Mouse (Mus musculus): Measurements from ENCODE around the gene Tmem246.

DNA sequence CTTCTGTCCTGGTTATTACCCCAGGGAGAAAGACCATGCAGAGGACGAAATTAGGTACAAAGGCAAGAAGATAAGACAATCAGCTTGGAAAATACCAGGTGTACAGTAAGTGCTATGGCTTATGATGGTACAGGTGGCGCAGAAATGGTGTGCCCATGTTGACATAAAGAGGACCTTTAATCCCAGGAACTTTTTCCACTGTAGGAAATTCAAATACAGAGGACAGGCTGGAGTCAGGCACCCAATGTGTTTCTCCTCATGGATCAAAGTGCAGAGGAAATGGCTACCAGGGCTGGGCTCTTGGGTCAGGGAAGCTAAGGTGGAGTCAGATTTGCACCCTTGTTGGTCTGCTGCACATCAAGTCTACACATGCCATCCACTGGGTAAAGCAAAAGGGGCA is 7.5 kb downstream of the Tmem246 start:
- TF ChIP-seq CTCF (IDR thresholded peaks at IDR 0.05; ENCODE audit: low read depth) (no peak), EP300 (IDR thresholded peaks at IDR 0.05; ENCODE audit: low read depth) (no peak)
